Mouse (Mus musculus): ENCODE data around the gene Ackr1.

DNA sequence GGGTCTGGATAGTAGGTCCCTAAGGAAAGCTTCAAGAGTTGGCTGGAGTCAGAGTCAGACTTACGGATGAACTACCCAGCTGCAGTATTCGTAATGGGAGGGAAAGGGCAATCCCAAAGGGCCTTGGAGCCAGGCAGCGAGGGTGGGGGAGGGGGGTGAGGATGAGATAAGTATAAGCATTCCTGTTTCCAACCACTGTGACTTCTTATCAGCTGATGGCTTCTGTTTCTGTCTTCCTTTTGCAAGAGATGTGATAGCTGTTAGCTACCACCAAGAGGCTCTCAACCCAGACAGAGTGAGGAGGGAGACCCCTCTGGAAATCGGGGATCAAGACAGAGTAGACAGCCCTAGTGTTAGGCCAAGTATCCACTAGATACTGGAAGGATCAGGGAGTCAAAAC lies 4.4 kb downstream of the Ackr1 start:
- TF ChIP-seq POLR2A (IDR thresholded peaks at IDR 0.05; ENCODE audit: borderline replicate concordance, insufficient read depth, low read length) (no peak), CTCF (IDR thresholded peaks at IDR 0.05; ENCODE audit: borderline replicate concordance, insufficient read depth, low read depth, low read length) (no peak)
